Mouse (Mus musculus) spleen, adult 2 months (tissue): ENCODE measurements around the gene Syt1.

ENCODE experiments used
- CTCF ChIP-seq: fragments of 200-500 bp; IDR thresholded peaks from 2 replicates; pipeline ENCODE4 v1.5.1; 2011; ENCODE audit warnings: mild to moderate bottlenecking, inconsistent platforms; ENCODE audit not compliant: insufficient read depth, insufficient read length, insufficient replicate concordance; ENCODE audit errors: extremely low read depth
- POLR2A ChIP-seq: fragments of 200-500 bp; IDR thresholded peaks from 2 replicates; pipeline ENCODE4 v1.6.1; 2011; ENCODE audit warnings: low read depth, low read length, inconsistent platforms

- no peak for TF ChIP-seq CTCF
- TF ChIP-seq POLR2A, result no peak
These were observed 553.7 kb downstream of the Syt1 start for GRCm38 (mm10) chr10:108457054-108457453.
